Mouse (Mus musculus) retina, embryonic 14.5 days (tissue): ENCODE data around the gene Fzd7.
"Not testable (repeated sequence)": the region's sequence is repeated elsewhere in the genome, so short reads cannot be mapped to it uniquely, and the experiment has no call there.

ENCODE experiments used
- DNase-seq: peaks from one replicate; pipeline ENCODE4 v3.0.0-alpha.2; 2015; ENCODE audit warnings: low spot score

The Fzd7 gene

GRCm38 (mm10) chr1:59482331-59482695, at the start of gene Fzd7:
Fzd7 (plus strand) TSS chr1:59482424.
- DNase-seq: no peak

- DNase-seq: no peak
Measured at GRCm38 (mm10) chr1:59433296-59433695, 48.9 kb upstream of the Fzd7 start.

- DNase-seq: no peak
Measured at GRCm38 (mm10) chr1:59434071-59434470, 48.2 kb upstream of the Fzd7 start.

GRCm38 (mm10) chr1:59435270-59435669, 47.0 kb upstream of the Fzd7 start:
- no peak for DNase-seq

GRCm38 (mm10) chr1:59436321-59436720, 45.9 kb upstream of the Fzd7 start:
- no peak for DNase-seq

GRCm38 (mm10) chr1:59437927-59438326, 44.3 kb upstream of the Fzd7 start:
- DNase-seq: no peak

- no peak for DNase-seq
Measured at GRCm38 (mm10) chr1:59438330-59438729, 43.9 kb upstream of the Fzd7 start.

- DNase-seq: no peak
Measured at GRCm38 (mm10) chr1:59439252-59439651, 43.0 kb upstream of the Fzd7 start.

- DNase-seq: no peak
Measured at GRCm38 (mm10) chr1:59439941-59440340, 42.3 kb upstream of the Fzd7 start.

- not testable (repeated sequence) for DNase-seq
Measured at GRCm38 (mm10) chr1:59442721-59443120, 39.5 kb upstream of the Fzd7 start.

- no peak for DNase-seq
Measured at GRCm38 (mm10) chr1:59444127-59444660, 38.0 kb upstream of the Fzd7 start.

- DNase-seq: no peak
Measured at GRCm38 (mm10) chr1:59445242-59445641, 37.0 kb upstream of the Fzd7 start.

GRCm38 (mm10) chr1:59448497-59449270, 33.5 kb upstream of the Fzd7 start:
- DNase-seq: no peak

GRCm38 (mm10) chr1:59449423-59449822, 32.8 kb upstream of the Fzd7 start:
- DNase-seq: no peak

- no peak for DNase-seq
Measured at GRCm38 (mm10) chr1:59450896-59451295, 31.3 kb upstream of the Fzd7 start.

- peak; percentile 42 for DNase-seq
Measured at GRCm38 (mm10) chr1:59451584-59451983, 30.6 kb upstream of the Fzd7 start.

- no peak for DNase-seq
Measured at GRCm38 (mm10) chr1:59456825-59457224, 25.4 kb upstream of the Fzd7 start.

GRCm38 (mm10) chr1:59457873-59458272, 24.4 kb upstream of the Fzd7 start:
- DNase-seq: no peak

GRCm38 (mm10) chr1:59458886-59459285, 23.3 kb upstream of the Fzd7 start:
- no peak for DNase-seq

- no peak for DNase-seq
Measured at GRCm38 (mm10) chr1:59464696-59465639, 17.3 kb upstream of the Fzd7 start.

GRCm38 (mm10) chr1:59465640-59466008, 16.6 kb upstream of the Fzd7 start:
- no peak for DNase-seq

GRCm38 (mm10) chr1:59469170-59469569, 13.1 kb upstream of the Fzd7 start:
- DNase-seq: no peak

GRCm38 (mm10) chr1:59470766-59471165, 11.5 kb upstream of the Fzd7 start:
- DNase-seq: no peak
